Mouse (Mus musculus) spleen, adult 12 weeks (tissue): ENCODE results near the gene Olfr482.

ENCODE experiments used
- DNase-seq: peaks from one replicate; pipeline ENCODE4 v3.0.0; 2022; ENCODE audit warnings: low spot score

The Olfr482 gene

DNA sequence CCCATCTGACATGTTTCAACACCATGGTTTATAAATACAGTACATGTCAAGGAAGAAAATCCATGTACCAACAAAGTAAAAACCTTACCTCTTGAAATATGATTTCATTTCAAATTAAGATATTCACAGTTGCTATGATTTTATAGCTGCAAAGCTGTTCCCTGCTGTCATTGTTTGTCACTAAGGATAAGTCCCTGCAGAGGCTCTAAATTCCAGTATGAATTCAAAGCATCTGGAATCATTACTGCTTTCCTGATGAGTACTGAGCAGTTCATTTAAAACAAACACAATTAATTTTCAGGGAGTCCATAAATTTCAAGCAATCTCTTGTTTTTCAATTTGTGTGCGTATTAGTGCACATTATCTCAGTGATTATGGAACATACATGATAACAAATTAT lies at the start of gene Olfr482:
TSS of gene Olfr482 (minus strand) at position 101 of the 400 bp plus-strand sequence.
- no peak for DNase-seq

DNA sequence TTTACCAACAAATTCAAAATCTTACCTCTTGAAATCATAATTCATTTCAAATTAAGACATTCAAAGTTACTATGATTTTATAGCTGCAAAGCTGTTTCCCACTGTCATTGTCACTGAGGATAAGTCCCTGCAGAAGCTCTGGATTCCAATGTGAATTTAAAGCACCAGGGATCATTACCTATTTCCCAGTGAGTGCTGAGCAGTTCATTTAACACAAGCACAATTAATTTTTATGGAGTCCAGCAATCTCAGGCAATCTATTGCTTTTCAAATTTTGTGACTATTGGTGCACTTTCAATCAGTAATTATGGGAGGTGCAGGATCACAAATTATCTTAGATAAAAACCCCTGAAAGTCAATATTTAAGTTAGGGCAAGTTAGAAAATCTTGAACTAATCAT lies 30.0 kb upstream of the Olfr482 start, which contains the start of gene Olfr484:
TSS of gene Olfr484 (minus strand) at position 101 of the 400 bp plus-strand sequence.
- no peak for DNase-seq

DNA sequence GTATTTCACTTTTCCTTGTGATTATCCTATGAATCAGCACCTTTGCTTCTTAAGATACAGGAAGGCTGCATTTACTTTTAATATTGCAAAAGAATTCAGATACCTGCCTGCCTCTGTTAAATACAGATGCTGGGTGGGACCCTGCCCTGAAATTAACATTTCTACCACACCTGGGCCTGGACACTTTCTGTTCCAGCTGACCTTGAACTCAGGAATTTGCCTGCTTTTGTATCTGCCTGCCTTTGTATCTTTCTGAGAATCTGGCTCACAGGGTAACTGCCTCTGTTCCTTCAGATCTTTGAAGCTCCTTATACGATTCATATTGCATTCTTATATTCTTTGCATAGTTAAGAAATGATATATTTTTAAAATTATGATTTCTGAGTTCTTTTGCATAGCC lies 24.0 kb upstream of the Olfr482 start:
- no peak for DNase-seq

DNA sequence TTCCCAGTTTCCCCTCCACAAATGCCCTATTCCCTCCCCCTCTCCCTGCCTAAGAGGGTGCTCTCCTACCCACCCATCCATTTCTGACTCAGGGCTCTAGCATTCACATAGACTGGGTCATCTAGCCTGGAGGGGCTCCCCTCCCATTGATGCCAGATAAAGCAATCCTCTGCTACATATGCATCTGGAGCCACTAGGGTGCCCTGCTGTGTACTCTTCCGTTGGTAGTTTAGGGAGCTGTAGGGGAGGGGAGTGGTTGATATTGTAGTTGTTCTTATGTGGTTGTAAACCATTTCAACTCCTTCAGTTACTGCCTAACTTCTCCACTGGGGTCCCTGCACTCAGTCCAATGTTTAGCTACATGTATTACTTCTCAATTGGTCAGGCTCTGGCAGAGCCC lies 23.3 kb upstream of the Olfr482 start:
- DNase-seq: no peak

DNA sequence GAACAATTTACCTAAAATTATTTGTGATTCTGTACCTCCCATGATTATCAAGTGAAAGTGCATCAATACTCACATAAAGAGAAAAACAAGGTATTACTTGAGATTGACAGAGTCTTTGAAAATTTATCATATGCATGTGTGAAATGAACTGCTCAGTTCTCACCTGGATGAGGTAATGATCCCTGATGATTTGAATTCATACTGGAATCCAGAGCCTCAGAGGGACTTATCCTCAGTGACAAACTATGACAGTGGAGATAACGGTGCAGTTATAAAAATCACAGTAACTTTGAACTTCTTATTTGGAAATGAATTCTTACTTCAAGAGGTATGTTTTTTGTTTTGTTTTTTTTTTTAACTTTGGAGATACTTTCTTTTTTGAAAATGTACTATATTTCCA lies 3.2 kb upstream of the Olfr482 start, which contains the start of gene Olfr483:
TSS of gene Olfr483 (plus strand) at position 301 of the 400 bp plus-strand sequence.
- no peak for DNase-seq

DNA sequence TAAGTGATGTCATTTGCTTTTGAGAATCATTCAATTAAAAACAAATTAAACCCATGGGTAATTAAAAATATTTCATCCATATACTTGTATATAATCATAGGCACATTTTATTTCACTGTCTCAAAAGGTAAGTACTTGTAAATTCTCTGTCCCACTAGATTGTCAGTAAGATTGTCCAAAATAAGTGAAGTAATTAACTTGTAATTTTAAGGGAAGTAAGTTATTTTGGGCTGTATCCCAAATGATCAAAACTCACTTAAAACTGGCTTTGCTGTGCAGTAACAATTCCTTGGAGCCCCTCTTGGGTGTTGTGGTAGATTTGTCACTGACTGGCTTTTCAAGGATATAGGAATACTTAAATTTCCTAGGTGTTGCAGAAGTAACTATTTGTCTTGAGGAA lies 17.8 kb downstream of the Olfr482 start, which contains the start of gene Olfr481:
TSS of gene Olfr481 (plus strand) at position 301 of the 400 bp plus-strand sequence.
- no peak for DNase-seq

DNA sequence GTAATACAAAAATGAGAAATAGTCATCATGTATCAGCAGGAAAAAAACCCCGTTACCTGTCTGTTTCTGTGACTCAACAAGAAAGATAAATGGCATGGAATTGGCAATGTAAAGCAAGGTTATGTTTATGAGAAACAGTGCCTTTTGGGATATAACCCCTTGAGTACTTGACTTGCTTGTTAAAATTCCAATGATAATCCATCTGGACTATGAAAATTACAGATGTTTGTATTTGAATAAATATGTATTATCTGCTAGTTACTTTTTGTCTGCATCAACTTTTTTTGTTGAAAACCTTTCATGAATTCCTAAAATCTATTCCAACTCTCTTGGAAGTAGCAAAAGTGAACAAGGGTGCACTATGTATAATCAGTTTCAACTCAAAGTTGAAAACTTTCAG lies 30.1 kb downstream of the Olfr482 start, which contains the start of gene Olfr480:
TSS of gene Olfr480 (minus strand) at position 101 of the 400 bp plus-strand sequence.
- DNase-seq: no peak

DNA sequence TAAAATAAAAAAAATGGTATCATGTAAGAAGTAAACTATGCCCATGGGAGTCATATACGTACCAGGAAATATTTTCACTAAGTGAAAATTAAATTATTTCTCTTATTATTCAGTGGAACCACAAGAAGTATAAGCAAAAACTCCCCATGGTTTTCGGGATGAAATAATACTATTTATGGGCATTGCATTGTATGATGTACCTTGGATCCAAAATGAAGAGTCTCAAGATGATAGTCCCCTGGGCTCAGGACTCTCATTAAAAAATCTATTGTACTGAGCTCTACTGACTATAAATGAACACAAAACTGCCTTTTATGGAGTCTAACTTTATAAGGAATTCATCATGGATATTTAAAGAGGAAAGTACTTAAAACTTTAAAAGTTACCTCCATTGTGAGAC lies 47.0 kb downstream of the Olfr482 start, which contains the start of gene Olfr479:
TSS of gene Olfr479 (plus strand) at position 301 of the 400 bp plus-strand sequence.
- DNase-seq: no peak
